Comparison of ENCODE assay signal across 8 mouse cellular contexts in genomic region chr9:66590051-66590450, GRCm38 (mm10). TPM values are rescaled to one million over a fixed set of nuclear protein-coding genes. Genes with fewer than 3 reads are reported as not detected.
DNase-seq lines count a peak whose midpoint lies in the region; ATAC-seq and TF ChIP-seq lines count a peak whose summit lies in the region.

No protein-coding gene starts in this region.

- DNase-seq in heart, postnatal 0 days (ENCODE audit: low spot score): no peak
- no peak for DNase-seq in heart, adult 18-20 months
- peak; percentile 21 for DNase-seq in forebrain, embryonic 14.5 days (ENCODE audit: low spot score)
- no peak for DNase-seq in adipocyte (ENCODE audit: low spot score)
- no peak for DNase-seq in ovary, postnatal 36 days (ENCODE audit: low spot score)
- no peak for DNase-seq in right cerebral cortex, postnatal 4 days

- TF ChIP-seq CTCF in heart, postnatal 0 days (IDR thresholded peaks at IDR 0.05; ENCODE audit: low read depth): no peak
- no peak for TF ChIP-seq CTCF in intestine, postnatal 0 days (IDR thresholded peaks at IDR 0.05; ENCODE audit: low read depth)

- H3K9me3 ChIP-seq in heart, postnatal 0 days (replicated peaks; ENCODE audit: control insufficient read depth, low read length): no peaks in the 10 kb centered on the region
- no peaks in the 10 kb centered on the region for H3K9me3 ChIP-seq in forebrain, embryonic 14.5 days (replicated peaks; ENCODE audit: control insufficient read depth, low read length)
- no peaks in the 10 kb centered on the region for H3K9me3 ChIP-seq in intestine, postnatal 0 days (ENCODE audit: control insufficient read depth)
- H3K9me3 ChIP-seq in neural tube, embryonic 15.5 days (replicated peaks): no peaks in the 10 kb centered on the region

- no peak for ATAC-seq in heart, postnatal 0 days (ENCODE audit: insufficient read depth, low read depth)
- ATAC-seq in forebrain, embryonic 14.5 days: no peak
- no peak for ATAC-seq in intestine, postnatal 0 days
- no peak for ATAC-seq in neural tube, embryonic 15.5 days (ENCODE audit: low FRiP score)

- 0 out of 2 replicates have a peak overlapping the region, but pooled peaks have one; percentile 5 for H3K4me3 ChIP-seq in heart, postnatal 0 days (ENCODE audit: low read depth, low read length)
- peak overlapping the region; percentile 3 for H3K4me3 ChIP-seq in forebrain, embryonic 14.5 days (ENCODE audit: low read depth, low read length)
- peak overlapping the region; percentile 4; the same call in 1 of the 2 replicates for H3K4me3 ChIP-seq in intestine, postnatal 0 days (ENCODE audit: low read depth, low read length)
- no peak overlapping the region for H3K4me3 ChIP-seq in neural tube, embryonic 15.5 days (replicated peaks)

- H3K27me3 ChIP-seq in heart, postnatal 0 days (ENCODE audit: control insufficient read depth, insufficient read depth, low read length): no peaks in the 10 kb centered on the region
- no peaks in the 10 kb centered on the region for H3K27me3 ChIP-seq in forebrain, embryonic 14.5 days (replicated peaks; ENCODE audit: control insufficient read depth, insufficient read depth, low read length)
- H3K27me3 ChIP-seq in intestine, postnatal 0 days (replicated peaks; ENCODE audit: control insufficient read depth, insufficient read depth, low read length): no peaks in the 10 kb centered on the region
- no peaks in the 10 kb centered on the region for H3K27me3 ChIP-seq in neural tube, embryonic 15.5 days (replicated peaks)

- TF ChIP-seq EP300 in heart, postnatal 0 days (IDR thresholded peaks at IDR 0.05; ENCODE audit: low read depth): no peak

- H3K4me1 ChIP-seq in heart, postnatal 0 days (ENCODE audit: control insufficient read depth, insufficient read depth): peaks cover 34% of the 10 kb centered on the region
- peaks cover 34% of the 10 kb centered on the region for H3K4me1 ChIP-seq in forebrain, embryonic 14.5 days (ENCODE audit: control insufficient read depth, insufficient read depth, low read length)
- H3K4me1 ChIP-seq in intestine, postnatal 0 days (replicated peaks; ENCODE audit: control insufficient read depth, insufficient read depth, low read length): peaks cover 12% of the 10 kb centered on the region
- H3K4me1 ChIP-seq in neural tube, embryonic 15.5 days: peaks cover 33% of the 10 kb centered on the region

- no peak overlapping the region; the same call in 1 of the 2 replicates for H3K4me2 ChIP-seq in heart, postnatal 0 days (ENCODE audit: low read depth, low read length)
- peak overlapping the region; percentile 74 for H3K4me2 ChIP-seq in forebrain, embryonic 14.5 days (ENCODE audit: low read length)
- peak overlapping the region; percentile 79 for H3K4me2 ChIP-seq in intestine, postnatal 0 days (replicated peaks; ENCODE audit: low read depth)
- H3K4me2 ChIP-seq in neural tube, embryonic 15.5 days: peak overlapping the region; percentile 6; the same call in 1 of the 2 replicates

- H3K9ac ChIP-seq in heart, postnatal 0 days (replicated peaks; ENCODE audit: low read depth, low read length): no peak overlapping the region
- H3K9ac ChIP-seq in forebrain, embryonic 14.5 days (ENCODE audit: low read length): no peak overlapping the region
- H3K9ac ChIP-seq in intestine, postnatal 0 days (ENCODE audit: low read depth, low read length): no peak overlapping the region
- no peak overlapping the region for H3K9ac ChIP-seq in neural tube, embryonic 15.5 days (replicated peaks)

- H3K27ac ChIP-seq in heart, postnatal 0 days (ENCODE audit: low read depth): no peak overlapping the region
- H3K27ac ChIP-seq in forebrain, embryonic 14.5 days (ENCODE audit: low read depth, low read length): no peak overlapping the region
- no peak overlapping the region for H3K27ac ChIP-seq in intestine, postnatal 0 days (ENCODE audit: low read depth, low read length)
- H3K27ac ChIP-seq in neural tube, embryonic 15.5 days (replicated peaks): no peak overlapping the region

- no peaks in the 10 kb centered on the region for H3K36me3 ChIP-seq in heart, postnatal 0 days (replicated peaks; ENCODE audit: control insufficient read depth, insufficient read depth, low read length)
- H3K36me3 ChIP-seq in forebrain, embryonic 14.5 days (ENCODE audit: control insufficient read depth, insufficient read depth, low read length): no peaks in the 10 kb centered on the region
- no peaks in the 10 kb centered on the region for H3K36me3 ChIP-seq in intestine, postnatal 0 days (ENCODE audit: control insufficient read depth, insufficient read depth)
- no peaks in the 10 kb centered on the region for H3K36me3 ChIP-seq in neural tube, embryonic 15.5 days

- WGBS in heart, postnatal 0 days: 38% methylated on average over 2 of the region's 2 CpGs
- WGBS in forebrain, embryonic 14.5 days: 31% methylated on average over 2 of the region's 2 CpGs
- 32% methylated on average over 2 of the region's 2 CpGs for WGBS in intestine, postnatal 0 days
- WGBS in neural tube, embryonic 15.5 days: 45% methylated on average over 2 of the region's 2 CpGs

RNA-seq across cellular contexts. Expression of gene Usp3, which starts 2.9 kb away (rescaled TPM):
- total RNA-seq in heart, postnatal 0 days (2014; rRNA removed; ENCODE audit: low replicate concordance): 53.4 and 275 TPM in 2 replicates
- 31.8 and 39.4 TPM in 2 replicates for polyA plus RNA-seq in heart, postnatal 0 days (2015; fragmentation: Nextera tagmentation; extraction: Ambion mirVana)
- total RNA-seq in heart, adult 18-20 months (2021): 10 to 100 TPM; 14.4 to 19.6 TPM
- polyA plus RNA-seq in forebrain, embryonic 14.5 days (2014; fragmentation: Nextera tagmentation; extraction: Ambion mirVana): 125 and 134 TPM in 2 replicates
- 63.5 and 70.3 TPM in 2 replicates for polyA plus RNA-seq in intestine, postnatal 0 days (2015; fragmentation: Nextera tagmentation; extraction: Ambion mirVana)
- polyA plus RNA-seq in neural tube, embryonic 15.5 days (2015; fragmentation: Nextera tagmentation; extraction: Ambion mirVana): 51.2 and 57.0 TPM in 2 replicates
